In the genomic region with DNA sequence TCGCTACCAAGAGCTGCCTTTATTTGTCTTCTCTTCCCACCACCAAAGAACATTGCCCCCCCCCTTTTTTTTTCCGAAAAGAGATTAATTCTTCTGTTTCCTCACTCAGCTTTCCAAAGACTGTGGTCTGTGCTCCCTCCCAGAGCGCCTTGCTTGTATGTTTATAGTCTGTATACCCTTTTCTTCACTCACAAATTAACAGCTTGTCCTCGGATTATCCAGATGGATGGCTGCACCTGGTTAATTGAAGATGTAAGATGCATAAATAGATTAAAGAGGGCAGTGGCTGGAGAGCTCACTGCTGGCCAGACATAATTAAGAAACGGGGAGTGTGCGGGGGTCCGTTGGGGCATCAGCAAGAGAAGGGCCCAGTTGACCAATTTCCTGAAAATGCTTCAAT, we compare ENCODE assay signal across 25 mouse cellular contexts.
"Had no signal": no experiment of that assay in that cellular context is flagged by ENCODE, and none has a peak within 500 bp of the region (broad histone marks: within the 10 kb centered on the region; RNA-seq: fewer than 3 reads in every experiment).

No protein-coding gene starts in this region.

- H3K9me3 ChIP-seq: heart, embryonic 13.5 days; heart, embryonic 15.5 days; hindbrain, embryonic 12.5 days; kidney, embryonic 15.5 days; limb, embryonic 10.5 days; limb, embryonic 12.5 days had no signal

- H3K4me2 ChIP-seq: heart, embryonic 11.5 days; heart, embryonic 13.5 days; heart, embryonic 15.5 days; hindbrain, embryonic 12.5 days; hindbrain, embryonic 14.5 days; kidney, embryonic 15.5 days; limb, embryonic 12.5 days; liver, embryonic 11.5 days had no signal

- H3K4me1 ChIP-seq: heart, embryonic 13.5 days; heart, embryonic 15.5 days; hindbrain, embryonic 12.5 days; kidney, embryonic 15.5 days; limb, embryonic 10.5 days had no signal

- H3K27ac ChIP-seq: heart, adult 2 months; heart, embryonic 13.5 days; heart, embryonic 15.5 days; hindbrain, embryonic 12.5 days; hindbrain, embryonic 14.5 days; kidney, embryonic 15.5 days; kidney, postnatal 0 days; limb, embryonic 10.5 days; limb, embryonic 12.5 days had no signal

- ATAC-seq: hindbrain, embryonic 16.5 days; intestine, embryonic 16.5 days had no signal

- H3K36me3 ChIP-seq: heart, embryonic 13.5 days; heart, embryonic 15.5 days; hindbrain, embryonic 12.5 days; kidney, embryonic 15.5 days; limb, embryonic 10.5 days; limb, embryonic 12.5 days had no signal

- H3K27me3 ChIP-seq: heart, embryonic 13.5 days; heart, embryonic 15.5 days; hindbrain, embryonic 12.5 days; kidney, embryonic 15.5 days; limb, embryonic 12.5 days had no signal

- DNase-seq: gastrocnemius, postnatal 14 days; gastrocnemius, postnatal 36 days; heart, adult 2 months; heart, postnatal 14 days; heart, postnatal 36 days; kidney, adult 11 months; kidney, adult 2 months; kidney, adult 9 months; kidney, postnatal 14 days; kidney, postnatal 36 days; layer of hippocampus, adult 9-11 months; layer of hippocampus, postnatal 36 days; liver had no signal

- H3K9ac ChIP-seq: heart, embryonic 13.5 days; heart, embryonic 15.5 days; hindbrain, embryonic 12.5 days; hindbrain, embryonic 14.5 days; kidney, embryonic 15.5 days; limb, embryonic 12.5 days had no signal

- H3K4me3 ChIP-seq: heart, adult 2 months; heart, embryonic 13.5 days; heart, embryonic 15.5 days; hindbrain, embryonic 12.5 days; kidney, embryonic 15.5 days; limb, embryonic 10.5 days; limb, embryonic 12.5 days had no signal
